Mouse (Mus musculus) cerebellum, adult 9-10 months (tissue): ENCODE data around the gene Pstk.
"Not testable (repeated sequence)": the region's sequence is repeated elsewhere in the genome, so short reads cannot be mapped to it uniquely, and the experiment has no call there.

Experiments used
- DNase-seq: peaks from one replicate; pipeline ENCODE4 v3.0.0; 2022

Pstk gene

DNA sequence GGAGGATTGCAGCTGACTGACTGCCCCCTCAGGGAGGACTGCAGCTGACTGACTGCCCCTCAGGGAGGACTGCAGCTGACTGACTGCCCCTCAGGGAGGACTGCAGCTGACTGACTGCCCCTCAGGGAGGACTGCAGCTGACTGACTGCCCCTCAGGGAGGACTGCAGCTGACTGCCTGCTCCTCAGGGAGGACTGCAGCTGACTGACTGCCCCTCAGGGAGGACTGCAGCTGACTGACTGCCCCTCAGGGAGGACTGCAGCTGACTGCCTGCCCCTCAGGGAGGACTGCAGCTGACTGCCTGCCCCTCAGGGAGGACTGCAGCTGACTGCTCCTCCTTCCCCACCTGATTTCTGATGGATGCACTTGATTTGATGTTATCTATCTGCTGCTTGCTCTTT lies 45.8 kb downstream of the Pstk start:
- DNase-seq, result not testable (repeated sequence)

DNA sequence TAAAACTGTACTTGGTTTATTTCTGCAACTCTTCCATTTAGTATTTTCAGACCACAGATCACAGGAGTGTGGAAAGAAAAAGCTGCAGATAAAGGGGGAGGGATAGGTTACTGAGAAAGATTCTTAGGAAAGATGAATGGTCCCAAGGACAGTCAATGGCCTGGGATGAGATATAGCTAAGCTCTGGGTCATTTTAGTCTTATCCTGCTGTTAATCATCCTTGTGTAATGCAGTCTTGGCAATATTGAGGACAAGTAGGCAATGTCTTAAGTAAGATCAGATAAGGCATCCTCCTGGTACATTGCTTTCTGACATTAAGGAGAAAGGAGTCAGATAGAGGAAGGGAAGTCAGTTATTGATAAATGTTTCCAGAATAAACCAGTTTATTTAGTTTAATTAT lies 46.7 kb downstream of the Pstk start:
- no peak for DNase-seq

- no peak for DNase-seq
These were observed 54.0 kb downstream of the Pstk start for GRCm38 (mm10) chr7:131424912-131425311.

DNA sequence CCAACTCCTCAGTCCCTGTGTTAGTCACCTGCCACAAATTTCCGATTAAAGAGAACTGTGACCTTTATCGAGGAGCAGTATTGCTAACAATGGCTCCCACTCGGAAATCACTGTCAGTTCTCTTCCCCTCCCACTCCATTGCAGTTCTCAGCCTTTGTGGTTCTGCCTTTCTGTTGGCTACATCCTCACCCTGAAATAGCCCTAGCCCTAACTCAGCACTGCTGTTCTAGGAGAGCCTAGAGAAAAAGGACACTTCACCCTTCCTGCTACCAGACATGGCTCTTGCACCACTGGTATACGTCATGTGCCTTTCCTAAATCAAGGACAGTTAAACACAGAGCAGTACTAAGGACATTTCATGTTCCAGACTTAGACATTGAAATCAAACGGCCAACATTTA lies 56.4 kb downstream of the Pstk start:
- no peak for DNase-seq

- DNase-seq, result peak; percentile 20
These were observed 61.3 kb downstream of the Pstk start for GRCm38 (mm10) chr7:131432244-131432643.

DNA sequence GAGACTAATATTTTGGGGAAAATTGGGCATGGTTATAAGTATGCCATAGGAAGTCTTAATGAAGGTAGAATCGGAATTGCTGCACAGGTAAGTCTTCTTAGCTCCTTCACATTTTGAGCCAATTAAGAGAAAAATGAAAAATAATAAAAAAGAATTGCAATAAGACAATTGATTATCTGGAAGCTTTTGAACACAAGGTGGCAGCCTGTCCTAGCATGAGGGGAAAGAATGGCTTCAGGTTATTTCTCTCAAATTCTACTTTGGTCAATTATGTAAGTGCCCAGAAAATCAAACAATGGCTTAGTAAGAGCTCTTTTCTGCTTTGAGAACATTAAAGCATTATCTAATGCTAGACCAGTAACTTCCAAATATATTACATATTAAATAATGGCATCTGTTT lies 63.3 kb downstream of the Pstk start:
- no peak for DNase-seq

DNA sequence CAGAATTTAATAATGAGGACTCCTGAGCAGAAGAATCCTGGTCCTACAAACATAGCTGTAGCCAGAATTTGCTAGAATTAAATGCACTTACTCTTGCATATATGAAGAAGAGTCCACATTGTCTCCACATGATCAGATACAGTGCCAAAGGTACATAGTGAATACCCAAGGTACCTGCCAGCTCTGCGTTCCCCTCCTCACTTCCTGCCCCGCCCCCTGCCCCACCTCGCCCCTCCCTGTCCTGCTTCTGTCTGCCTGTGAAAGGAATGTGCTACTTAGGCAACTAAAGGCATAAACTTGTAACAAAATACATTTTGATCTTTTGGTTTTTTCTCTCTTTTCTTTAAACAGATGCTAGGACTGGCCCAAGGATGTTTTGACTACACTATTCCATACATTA lies 66.1 kb downstream of the Pstk start:
- no peak for DNase-seq
